Mouse (Mus musculus) midbrain, embryonic 10.5 days (tissue): ENCODE measurements around the gene Ctsa. TPM values are rescaled to one million over a fixed set of nuclear protein-coding genes. Genes with fewer than 3 reads are reported as not detected.
"Not testable (repeated sequence)": the region's sequence is repeated elsewhere in the genome, so short reads cannot be mapped to it uniquely, and the experiment has no call there.

Experiments used
- DNase-seq: peaks from one replicate; pipeline ENCODE4 v3.0.0-alpha.2; 2017; ENCODE audit warnings: low spot score
- H3K27ac ChIP-seq: fragments of 300-500 bp; sonication (generic); replicated peaks from 2 replicates; pipeline ENCODE4 v1.5.1; 2016; ENCODE audit warnings: mild to moderate bottlenecking
- H3K27me3 ChIP-seq: fragments of 300-500 bp; sonication (generic); 2 replicates; pipeline ENCODE4 v1.6.1; 2016; ENCODE audit warnings: low read depth, mild to moderate bottlenecking; ENCODE audit not compliant: poor library complexity, severe bottlenecking
- H3K36me3 ChIP-seq: fragments of 300-500 bp; sonication (generic); 2 replicates; pipeline ENCODE4 v1.6.1; 2016; ENCODE audit warnings: mild to moderate bottlenecking, moderate library complexity
- H3K4me1 ChIP-seq: fragments of 300-500 bp; sonication (generic); 2 replicates; pipeline ENCODE4 v1.6.1; 2016
- H3K4me3 ChIP-seq: fragments of 300-500 bp; sonication (generic); 2 replicates; pipeline ENCODE4 v1.5.1; 2016; ENCODE audit warnings: mild to moderate bottlenecking, moderate library complexity
- H3K9me3 ChIP-seq: fragments of 300-500 bp; sonication (generic); replicated peaks from 2 replicates; pipeline ENCODE4 v1.6.1; 2016; ENCODE audit warnings: mild to moderate bottlenecking
- WGBS: fragments of 180-500 bp; shearing (Covaris S2); methylation state at CpG from one replicate; pipeline ENCODE4 v1.1.7; 2016; 5-methylcytosine and 5-hydroxymethylcytosine counted together
- polyA plus RNA-seq: library from polyadenylated mRNA; unstranded; fragments of >200 nt; fragmentation: Nextera tagmentation; extraction: Ambion mirVana; gene quantifications from 2 replicates; pipeline ENCODE4 v1.2.1, GENCODE M21; 2016

Gene Ctsa
- polyA plus RNA-seq, 1 experiment from 2014 or later, result 85.7 TPM

DNA sequence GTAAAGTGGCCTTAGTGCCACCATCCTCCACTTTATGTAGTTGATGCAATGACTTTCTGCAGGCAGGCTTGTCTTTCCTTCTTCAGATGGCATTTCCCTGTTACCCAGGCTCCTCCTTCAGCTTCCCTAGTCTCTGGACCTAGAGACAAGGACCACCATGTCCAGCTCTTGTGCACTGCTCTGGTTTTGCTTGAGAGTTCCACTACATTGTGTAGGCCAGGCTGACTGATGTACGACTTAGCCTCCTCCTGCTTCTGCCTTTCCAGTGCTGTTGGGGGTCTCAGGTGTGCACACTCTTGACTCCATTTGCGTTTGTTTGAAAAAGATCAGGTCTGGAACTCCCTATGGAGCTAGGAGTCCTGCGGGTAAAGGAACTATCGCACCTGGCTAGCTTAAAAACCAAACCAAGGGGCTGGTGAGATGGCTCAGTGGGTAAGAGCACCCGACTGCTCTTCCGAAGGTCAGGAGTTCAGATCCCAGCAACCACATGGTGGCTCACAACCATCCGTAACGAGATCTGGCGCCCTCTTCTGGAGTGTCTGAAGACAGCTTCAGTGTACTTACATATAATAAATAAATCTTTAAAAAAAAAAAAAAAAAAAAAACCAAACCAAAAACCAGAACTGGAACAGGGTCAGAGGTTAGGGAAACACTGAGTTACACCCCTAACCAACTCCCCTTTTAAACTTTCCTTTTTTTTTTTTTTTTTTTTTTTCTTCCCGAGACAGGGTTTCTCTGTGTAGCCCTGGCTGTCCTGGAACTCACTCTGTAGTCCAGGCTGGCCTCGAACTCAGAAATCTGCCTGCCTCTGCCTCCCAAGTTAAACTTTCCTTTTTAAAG lies 44.9 kb downstream of the Ctsa start:
- H3K27ac ChIP-seq, H3K9me3 ChIP-seq, DNase-seq, H3K36me3 ChIP-seq, H3K27me3 ChIP-seq: not testable (repeated sequence)
- WGBS, result 77% methylated on average over 11 of the region's 11 CpGs
- H3K4me1 ChIP-seq, result peaks cover 31% of the 10 kb centered on the region
- H3K4me3 ChIP-seq, result peak overlapping the region; percentile 96

DNA sequence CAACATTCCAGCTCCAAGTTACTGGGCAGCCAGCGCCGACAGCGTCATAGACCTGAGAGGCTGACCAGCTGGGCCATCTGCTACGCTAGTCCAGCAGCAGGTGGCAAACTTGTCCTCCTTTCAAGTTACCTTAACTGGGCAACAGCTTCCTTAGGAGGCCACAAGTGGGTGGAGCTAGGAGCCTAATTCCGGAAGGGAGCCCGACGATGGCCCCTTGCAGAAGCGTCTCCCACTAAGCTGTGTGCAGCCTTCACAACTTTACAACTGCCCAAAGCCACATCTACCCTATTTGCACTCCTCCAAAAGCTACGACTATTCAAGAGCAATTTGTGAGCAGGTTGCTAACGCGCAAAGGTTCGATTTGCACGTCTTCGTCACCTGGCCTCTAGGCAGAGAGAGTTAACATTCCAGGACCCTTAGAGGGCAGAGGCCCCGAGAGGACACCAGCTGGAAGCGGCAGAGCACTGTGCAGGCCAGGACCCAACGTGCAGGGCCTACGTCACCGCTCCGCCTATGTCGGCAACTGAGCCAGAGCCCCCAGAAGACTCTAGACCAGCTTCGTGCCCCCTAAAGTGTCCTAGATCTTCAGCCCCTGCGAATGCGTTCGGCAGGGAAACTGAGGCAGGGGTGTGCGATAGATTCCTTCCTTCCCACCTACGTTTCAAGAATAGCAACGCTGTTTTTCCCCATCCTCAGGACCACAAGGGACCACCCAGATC lies 46.0 kb downstream of the Ctsa start:
- DNase-seq, result peak; percentile 57
- no peaks in the 10 kb centered on the region for H3K27me3 ChIP-seq

DNA sequence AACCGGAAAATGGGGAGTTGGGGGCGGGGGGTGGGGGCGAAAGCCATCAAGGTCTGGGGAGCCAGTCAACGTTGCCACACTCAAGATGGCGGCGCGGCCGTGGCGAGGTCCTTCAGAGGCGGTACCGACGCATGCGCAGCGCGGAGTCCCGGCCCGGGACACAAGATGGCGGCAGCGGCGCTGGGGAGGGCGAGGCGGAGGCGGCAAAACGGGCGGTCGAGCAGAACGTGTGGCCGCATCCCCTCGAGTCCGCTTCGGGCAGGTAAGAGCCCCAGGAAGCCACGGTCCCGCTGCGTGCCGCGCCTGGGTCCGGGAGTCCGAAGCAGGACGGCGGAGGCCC lies 46.5 kb downstream of the Ctsa start, which contains the start of gene Pcif1:
TSS of gene Pcif1 (plus strand) at position 77 of the 340 bp plus-strand sequence.
- peak within 1 kb of the TSS; percentile 100 for H3K27ac ChIP-seq
- no peaks in the 10 kb centered on the region for H3K27me3 ChIP-seq
- H3K4me3 ChIP-seq, result peak within 1 kb of the TSS; percentile 96
- no peaks in the 10 kb centered on the region for H3K9me3 ChIP-seq
- H3K36me3 ChIP-seq, result peaks cover 25% of the 10 kb centered on the region
- under 1% methylated on average over 40 of the region's 40 CpGs for WGBS
- peak; percentile 94 for DNase-seq
- H3K4me1 ChIP-seq, result peaks cover 37% of the 10 kb centered on the region

More for the DNA sequence above, 46.0 kb downstream of the Ctsa start:
- Histone ChIP-seq H3K9me3 (no peaks in the 10 kb centered on the region), H3K4me3 (peak overlapping the region; percentile 96), H3K36me3 (peaks cover 20% of the 10 kb centered on the region), H3K27ac (peak overlapping the region; percentile 100), H3K4me1 (peaks cover 42% of the 10 kb centered on the region)
- 3% methylated on average over 28 of the region's 28 CpGs for WGBS

DNA sequence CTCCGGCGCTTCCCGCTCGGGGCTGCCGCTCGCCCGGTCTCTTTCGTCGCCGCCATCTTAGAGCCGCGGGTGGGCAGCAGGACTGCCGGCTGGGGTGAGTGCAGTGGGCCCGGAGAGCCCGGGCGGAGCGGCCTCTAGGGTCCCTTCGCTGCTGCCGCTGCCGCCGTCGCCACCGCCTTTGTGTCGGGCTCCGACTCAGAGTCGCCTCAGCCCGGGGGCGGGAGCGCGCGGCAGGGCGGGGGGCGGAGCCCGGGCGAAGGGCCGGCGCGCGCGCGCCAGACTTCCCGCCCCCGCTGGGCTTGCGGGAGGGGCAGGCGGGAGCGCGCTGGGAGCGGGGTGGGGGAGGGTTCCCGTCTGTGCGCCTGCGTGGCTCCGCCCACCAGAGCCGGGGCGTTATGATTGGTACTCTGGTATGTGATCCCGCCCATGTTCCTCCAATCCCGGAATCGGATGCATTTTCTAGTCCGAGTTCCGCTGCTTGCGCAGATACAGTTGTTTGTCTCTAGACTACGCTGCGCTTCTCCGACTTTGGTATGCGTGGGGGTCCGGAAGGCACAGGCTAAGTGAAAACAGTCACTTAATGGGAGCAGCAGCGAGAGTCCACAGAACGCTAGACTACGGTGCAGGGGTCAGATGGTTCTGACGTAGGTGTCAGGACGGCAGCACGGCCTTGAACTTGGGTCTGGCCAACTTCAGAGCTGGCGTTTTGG lies 47.0 kb downstream of the Ctsa start:
- peak overlapping the region; percentile 100 for H3K27ac ChIP-seq
- peaks cover 31% of the 10 kb centered on the region for H3K36me3 ChIP-seq
- H3K9me3 ChIP-seq, result no peaks in the 10 kb centered on the region
- peak overlapping the region; percentile 96 for H3K4me3 ChIP-seq
- DNase-seq, result peak; percentile 97
- H3K27me3 ChIP-seq, result no peaks in the 10 kb centered on the region
- peaks cover 32% of the 10 kb centered on the region for H3K4me1 ChIP-seq
- under 1% methylated on average over 72 of the region's 72 CpGs for WGBS

DNA sequence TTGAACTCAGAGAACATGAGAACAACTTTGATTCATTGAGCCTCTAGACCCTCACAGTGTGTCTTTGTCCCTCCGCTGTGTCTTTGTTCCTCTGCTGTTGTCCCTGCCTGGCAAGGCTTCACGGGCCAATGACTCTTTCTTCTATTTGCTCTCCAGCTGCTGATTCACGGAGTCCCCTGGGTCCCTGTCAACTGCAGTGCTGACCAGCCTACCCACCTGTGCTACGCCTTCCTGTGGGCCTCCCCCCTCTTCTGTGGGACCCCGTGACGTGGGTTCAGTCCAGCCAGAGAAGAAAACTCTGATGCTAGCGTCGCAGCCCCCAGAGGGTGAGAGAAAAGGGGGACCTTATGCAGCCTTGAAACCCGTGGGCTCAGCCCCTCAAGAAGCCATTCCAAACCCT lies 49.9 kb downstream of the Ctsa start:
- peak overlapping the region; percentile 66 for H3K27ac ChIP-seq
- WGBS, result 47% methylated on average over 9 of the region's 9 CpGs
- H3K4me3 ChIP-seq, result no peak overlapping the region
- no peaks in the 10 kb centered on the region for H3K9me3 ChIP-seq
- peak; percentile 46 for DNase-seq
- H3K36me3 ChIP-seq, result peaks cover 52% of the 10 kb centered on the region
- no peaks in the 10 kb centered on the region for H3K27me3 ChIP-seq
- H3K4me1 ChIP-seq, result peaks cover 32% of the 10 kb centered on the region

DNA sequence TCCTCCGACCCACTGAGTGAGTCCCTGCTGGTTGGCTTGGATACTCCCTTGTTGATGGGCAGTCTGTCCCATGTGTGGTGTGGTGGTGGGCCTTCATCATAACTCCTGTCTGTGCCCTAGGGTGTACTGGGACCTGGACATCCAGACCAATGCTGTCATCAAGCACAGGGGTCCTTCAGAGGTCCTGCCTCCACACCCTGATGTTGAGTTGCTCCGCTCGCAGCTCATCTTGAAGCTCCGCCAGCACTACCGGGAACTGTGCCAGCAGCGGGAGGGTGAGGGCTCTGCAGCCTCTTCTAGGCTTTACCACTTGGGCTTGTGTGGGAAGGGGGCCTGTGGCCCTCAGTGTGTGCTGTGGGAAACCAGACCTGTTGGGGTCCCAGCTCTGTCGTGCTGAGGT lies 53.1 kb downstream of the Ctsa start:
- peaks cover 15% of the 10 kb centered on the region for H3K4me1 ChIP-seq
- H3K9me3 ChIP-seq, result no peaks in the 10 kb centered on the region
- H3K4me3 ChIP-seq, result no peak overlapping the region
- H3K27me3 ChIP-seq, result no peaks in the 10 kb centered on the region
- H3K27ac ChIP-seq, result no peak overlapping the region
- no peak for DNase-seq
- H3K36me3 ChIP-seq, result peaks cover 84% of the 10 kb centered on the region
- 90% methylated on average over 7 of the region's 7 CpGs for WGBS

DNA sequence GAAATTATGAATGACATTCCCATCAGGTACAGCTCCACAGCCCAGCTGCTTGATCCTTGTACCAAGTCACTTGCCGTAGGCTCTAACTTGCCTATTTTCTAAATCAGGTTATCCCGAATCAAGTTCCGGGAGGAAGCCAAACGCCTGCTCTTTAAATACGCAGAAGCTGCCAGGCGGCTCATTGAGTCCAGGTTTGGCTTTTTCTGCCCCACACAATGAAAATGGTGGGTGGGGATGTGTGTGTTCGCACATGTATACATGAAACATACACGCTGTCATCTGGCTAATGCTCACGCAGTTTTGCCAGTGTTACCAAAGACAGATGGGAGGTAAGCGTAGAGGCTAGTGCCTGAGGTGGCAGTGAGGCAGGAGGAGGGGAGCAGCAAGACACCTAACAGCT lies 53.9 kb downstream of the Ctsa start:
- Histone ChIP-seq H3K36me3 (peaks cover 92% of the 10 kb centered on the region), H3K27me3 (no peaks in the 10 kb centered on the region), H3K9me3 (no peaks in the 10 kb centered on the region), H3K4me3 (no peak overlapping the region), H3K27ac (no peak overlapping the region), H3K4me1 (peaks cover 14% of the 10 kb centered on the region)
- no peak for DNase-seq
- 97% methylated on average over 10 of the region's 10 CpGs for WGBS

DNA sequence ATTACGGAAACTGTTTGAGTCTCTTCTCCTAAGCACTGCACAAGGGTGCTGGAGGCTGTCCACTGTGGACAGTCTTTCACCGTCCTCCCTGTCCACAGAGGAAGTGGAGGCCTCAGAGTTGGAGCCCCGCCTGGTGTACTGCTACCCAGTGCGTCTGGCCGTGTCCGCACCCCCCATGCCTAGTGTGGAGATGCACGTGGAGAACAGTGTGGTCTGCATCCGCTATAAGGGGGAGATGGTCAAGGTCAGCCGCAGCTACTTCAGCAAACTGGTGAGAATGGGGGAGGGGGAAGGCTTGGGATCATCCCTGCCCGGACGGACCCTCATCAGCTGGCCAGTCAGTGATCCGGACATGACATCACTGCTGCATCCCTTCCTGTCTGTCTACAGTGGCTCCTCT lies 56.3 kb downstream of the Ctsa start:
- Histone ChIP-seq H3K27ac (no peak overlapping the region), H3K4me1 (no peaks in the 10 kb centered on the region), H3K4me3 (no peak overlapping the region), H3K36me3 (peaks cover 100% of the 10 kb centered on the region), H3K27me3 (no peaks in the 10 kb centered on the region), H3K9me3 (no peaks in the 10 kb centered on the region)
- WGBS, result 91% methylated on average over 12 of the region's 12 CpGs
- DNase-seq, result no peak

DNA sequence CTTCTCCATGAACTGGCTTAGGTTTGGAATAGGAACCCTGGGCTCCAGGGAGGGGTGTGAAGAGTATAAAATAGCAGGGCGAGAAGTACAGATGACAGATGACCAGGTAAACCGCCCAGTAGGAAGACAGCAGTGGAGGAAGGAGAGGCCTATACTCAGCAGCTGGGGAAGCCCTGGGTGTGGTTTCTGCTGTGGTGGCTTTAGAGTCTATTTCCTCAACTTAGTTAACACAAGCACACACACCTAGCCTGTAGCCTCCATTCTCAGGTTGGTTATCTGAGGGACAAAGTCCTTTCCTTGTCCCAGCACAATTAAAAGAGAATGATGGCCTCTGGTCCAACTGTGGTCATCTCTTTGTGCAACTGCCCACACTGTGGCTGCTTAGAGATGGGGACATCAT lies 57.3 kb downstream of the Ctsa start:
- H3K4me1 ChIP-seq, result no peaks in the 10 kb centered on the region
- WGBS, result 94% methylated on average over 2 of the region's 2 CpGs
- DNase-seq, result no peak
- H3K36me3 ChIP-seq, result peaks cover 100% of the 10 kb centered on the region
- H3K4me3 ChIP-seq, result no peak overlapping the region
- H3K27ac ChIP-seq, result no peak overlapping the region
- no peaks in the 10 kb centered on the region for H3K9me3 ChIP-seq
- no peaks in the 10 kb centered on the region for H3K27me3 ChIP-seq

Other genes starting within 250 kb of the Ctsa start
- gene Wfdc6a, start 247.4 kb upstream of the Ctsa start, polyA plus RNA-seq, result not detected in 2 replicates
- not detected in 2 replicates for gene Eppin, start 239.3 kb upstream of the Ctsa start, polyA plus RNA-seq
- not detected in 2 replicates for gene Wfdc6b, start 219.4 kb upstream of the Ctsa start, polyA plus RNA-seq
- not detected in 2 replicates for gene Wfdc8, start 219.2 kb upstream of the Ctsa start, polyA plus RNA-seq
- not detected in 2 replicates for gene Wfdc16, start 194.1 kb upstream of the Ctsa start, polyA plus RNA-seq
- not detected in 2 replicates for gene Wfdc10, start 176.8 kb upstream of the Ctsa start, polyA plus RNA-seq
- gene Wfdc9, start 176.3 kb upstream of the Ctsa start, polyA plus RNA-seq, result not detected in 2 replicates
- gene Wfdc11, start 158.8 kb upstream of the Ctsa start, polyA plus RNA-seq, result not detected in 2 replicates
- not detected in 2 replicates for gene Wfdc13, start 147.8 kb upstream of the Ctsa start, polyA plus RNA-seq
- not detected in 2 replicates for gene Spint4, start 134.4 kb upstream of the Ctsa start, polyA plus RNA-seq
- not detected in 2 replicates for gene Spint5, start 117.6 kb upstream of the Ctsa start, polyA plus RNA-seq
- gene Wfdc3, start 86.9 kb upstream of the Ctsa start, polyA plus RNA-seq, result 0.94 and 1.2 TPM in 2 replicates
- gene Dnttip1, start 86.9 kb upstream of the Ctsa start, polyA plus RNA-seq, result 80.1 and 80.2 TPM in 2 replicates
- gene Ube2c, start 63.0 kb upstream of the Ctsa start, polyA plus RNA-seq, result 575 and 639 TPM in 2 replicates
- gene Tnnc2, start 52.9 kb upstream of the Ctsa start, polyA plus RNA-seq, result not detected in 2 replicates
- gene Snx21, start 47.0 kb upstream of the Ctsa start, polyA plus RNA-seq, result 12.0 and 12.3 TPM in 2 replicates
- 14.9 and 15.3 TPM in 2 replicates for gene Acot8, start 28.0 kb upstream of the Ctsa start, polyA plus RNA-seq
- gene Zswim3, start 27.8 kb upstream of the Ctsa start, polyA plus RNA-seq, result 9.7 and 11.6 TPM in 2 replicates
- 24.7 and 25.3 TPM in 2 replicates for gene Zswim1, start 10.2 kb upstream of the Ctsa start, polyA plus RNA-seq
- gene Spata25, start 4.3 kb upstream of the Ctsa start, polyA plus RNA-seq, result 0.17 TPM in 1 of 2 replicates, not detected in the other
- 3.8 and 5.4 TPM in 2 replicates for gene Neurl2, start 583 bp downstream of the Ctsa start, polyA plus RNA-seq
- gene Pltp, start 24.8 kb downstream of the Ctsa start, polyA plus RNA-seq, result 67.9 and 86.2 TPM in 2 replicates
- gene Pcif1, start 46.4 kb downstream of the Ctsa start, polyA plus RNA-seq, result 73.8 and 93.8 TPM in 2 replicates
- gene Zfp335, start 78.9 kb downstream of the Ctsa start, polyA plus RNA-seq, result 14.1 and 17.1 TPM in 2 replicates
- gene Mmp9, start 107.9 kb downstream of the Ctsa start, polyA plus RNA-seq, result 0.39 and 0.97 TPM in 2 replicates
- 0.99 and 2.1 TPM in 2 replicates for gene Slc12a5, start 127.9 kb downstream of the Ctsa start, polyA plus RNA-seq
- gene Ncoa5, start 202.0 kb downstream of the Ctsa start, polyA plus RNA-seq, result 95.1 and 109 TPM in 2 replicates
- 6.4 and 8.1 TPM in 2 replicates for gene Cd40, start 222.8 kb downstream of the Ctsa start, polyA plus RNA-seq